Mouse (Mus musculus): ENCODE data around the gene Fbxl17. TPM values are rescaled to one million over a fixed set of nuclear protein-coding genes. Genes with fewer than 3 reads are reported as not detected.

The Fbxl17 gene
- total RNA-seq, 2 experiments from 2014 or later = 28.5 to 29.5 TPM

- intact Hi-C loops (cut with DNase I) = no loop called here
Observed at GRCm38 (mm10) chr17:63181661-63182060, 318.2 kb downstream of the Fbxl17 start.

GRCm38 (mm10) chr17:63180042-63180441 is 319.8 kb downstream of the Fbxl17 start:
- no peak for DNase-seq
- intact Hi-C loops (cut with DNase I) = no loop called here

More at GRCm38 (mm10) chr17:63181661-63182060, 318.2 kb downstream of the Fbxl17 start:
- DNase-seq = no peak

- no peak for DNase-seq
- intact Hi-C loops (cut with DNase I) = no loop called here
Observed at GRCm38 (mm10) chr17:63178331-63178730, 321.5 kb downstream of the Fbxl17 start.

GRCm38 (mm10) chr17:63176411-63176810 is 323.4 kb downstream of the Fbxl17 start:
- no peak for DNase-seq

GRCm38 (mm10) chr17:63172697-63173096 is 327.1 kb downstream of the Fbxl17 start:
- intact Hi-C loops (cut with DNase I) = no loop called here
- DNase-seq = no peak

More at GRCm38 (mm10) chr17:63176411-63176810, 323.4 kb downstream of the Fbxl17 start:
- intact Hi-C loops (cut with DNase I) = no loop called here

GRCm38 (mm10) chr17:63171890-63172491 is 327.8 kb downstream of the Fbxl17 start:
- intact Hi-C loops (cut with DNase I) = no loop called here
- no peak for DNase-seq

- intact Hi-C loops (cut with DNase I) = no loop called here
- DNase-seq = no peak
Observed at GRCm38 (mm10) chr17:63171264-63171663, 328.6 kb downstream of the Fbxl17 start.

GRCm38 (mm10) chr17:63168019-63168788 is 331.6 kb downstream of the Fbxl17 start:
- intact Hi-C loops (cut with DNase I) = no loop called here
- no peak for DNase-seq

- DNase-seq = no peak
- intact Hi-C loops (cut with DNase I) = no loop called here
Observed at GRCm38 (mm10) chr17:63167248-63167647, 332.6 kb downstream of the Fbxl17 start.

- intact Hi-C loops (cut with DNase I) = no loop called here
- no peak for DNase-seq
Observed at GRCm38 (mm10) chr17:63166692-63167091, 333.1 kb downstream of the Fbxl17 start.

GRCm38 (mm10) chr17:63165847-63166246 is 334.0 kb downstream of the Fbxl17 start:
- no peak for DNase-seq
- intact Hi-C loops (cut with DNase I) = no loop called here

- DNase-seq = no peak
- intact Hi-C loops (cut with DNase I) = no loop called here
Observed at GRCm38 (mm10) chr17:63164289-63164688, 335.5 kb downstream of the Fbxl17 start.

- intact Hi-C loops (cut with DNase I) = no loop called here
- DNase-seq = no peak
Observed at GRCm38 (mm10) chr17:63161953-63162352, 337.9 kb downstream of the Fbxl17 start.

GRCm38 (mm10) chr17:63159196-63159595 is 340.6 kb downstream of the Fbxl17 start:
- intact Hi-C loops (cut with DNase I) = no loop called here
- DNase-seq = no peak

- intact Hi-C loops (cut with DNase I) = no loop called here
- DNase-seq = no peak
Observed at GRCm38 (mm10) chr17:63158436-63158835, 341.4 kb downstream of the Fbxl17 start.

GRCm38 (mm10) chr17:63157906-63158305 is 341.9 kb downstream of the Fbxl17 start:
- intact Hi-C loops (cut with DNase I) = no loop called here
- DNase-seq = no peak

- intact Hi-C loops (cut with DNase I) = no loop called here
- DNase-seq = no peak
Observed at GRCm38 (mm10) chr17:63157019-63157418, 342.8 kb downstream of the Fbxl17 start.

- no peak for DNase-seq
- intact Hi-C loops (cut with DNase I) = no loop called here
Observed at GRCm38 (mm10) chr17:63146514-63146913, 353.3 kb downstream of the Fbxl17 start.

- intact Hi-C loops (cut with DNase I) = no loop called here
- DNase-seq = no peak
Observed at GRCm38 (mm10) chr17:63145751-63146491, 353.9 kb downstream of the Fbxl17 start.

GRCm38 (mm10) chr17:63145311-63145741 is 354.5 kb downstream of the Fbxl17 start:
- intact Hi-C loops (cut with DNase I) = no loop called here
- no peak for DNase-seq

- intact Hi-C loops (cut with DNase I) = no loop called here
- no peak for DNase-seq
Observed at GRCm38 (mm10) chr17:63143825-63144224, 356.0 kb downstream of the Fbxl17 start.
